Mouse (Mus musculus) forebrain, postnatal 0 days (tissue): ENCODE results near the gene Arap2. TPM values are rescaled to one million over a fixed set of nuclear protein-coding genes. Genes with fewer than 3 reads are reported as not detected.

Source experiments
- ATAC-seq: fragments of 200-750 bp; cut with Nextera tagmentation; 2 replicates; pipeline ENCODE4 v1.8.0; 2017; ENCODE audit warnings: mild to moderate bottlenecking, moderate library complexity
- DNase-seq: peaks from one replicate; pipeline ENCODE4 v3.0.0-alpha.2; 2015
- H3K27ac ChIP-seq: fragments of 300-500 bp; sonication (generic); 2 replicates; pipeline ENCODE4 v1.5.1; 2014; ENCODE audit warnings: low read depth, mild to moderate bottlenecking, antibody characterized with exemption, low read length, moderate library complexity, mixed read lengths
- H3K27me3 ChIP-seq: fragments of 300-500 bp; sonication (generic); 2 replicates; pipeline ENCODE4 v1.6.1; 2014; ENCODE audit warnings: mild to moderate bottlenecking, low read length, mixed read lengths; ENCODE audit not compliant: insufficient read depth
- H3K36me3 ChIP-seq: fragments of 300-500 bp; sonication (generic); 2 replicates; pipeline ENCODE4 v1.6.1; 2014; ENCODE audit warnings: mild to moderate bottlenecking, moderate library complexity; ENCODE audit not compliant: insufficient read depth
- H3K4me1 ChIP-seq: fragments of 300-500 bp; sonication (generic); 2 replicates; pipeline ENCODE4 v1.6.1; 2014; ENCODE audit warnings: antibody characterized with exemption; ENCODE audit not compliant: insufficient read depth
- H3K4me2 ChIP-seq: fragments of 300-500 bp; sonication (generic); 2 replicates; pipeline ENCODE4 v1.6.1; 2014; ENCODE audit warnings: low read depth, mild to moderate bottlenecking, moderate library complexity
- H3K4me3 ChIP-seq: fragments of 300-500 bp; sonication (generic); 2 replicates; pipeline ENCODE4 v1.5.1; 2014; ENCODE audit warnings: low read depth, low read length, mixed read lengths
- H3K9ac ChIP-seq: fragments of 300-500 bp; sonication (generic); 2 replicates; pipeline ENCODE4 v1.6.1; 2014; ENCODE audit warnings: mild to moderate bottlenecking
- H3K9me3 ChIP-seq: fragments of 300-500 bp; sonication (generic); 2 replicates; pipeline ENCODE4 v1.6.1; 2016; ENCODE audit warnings: low read length
- CTCF ChIP-seq: sonication (generic); IDR thresholded peaks from 2 replicates; pipeline ENCODE4 v1.5.1; 2016; ENCODE audit warnings: antibody characterized with exemption, control low read depth, low read depth
- WGBS: fragments of 180-500 bp; shearing (Covaris S2); extraction: QIAGEN DNeasy Blood & Tissue Kit; methylation state at CpG from one replicate; pipeline ENCODE4 v1.1.7; 2014; 5-methylcytosine and 5-hydroxymethylcytosine counted together
- polyA plus RNA-seq: library from polyadenylated mRNA; unstranded; fragments of >200 nt; fragmentation: Nextera tagmentation; extraction: Ambion mirVana; gene quantifications from 2 replicates; pipeline ENCODE4 v1.2.1, GENCODE M21; 2015
- total RNA-seq: library from RNA; depleted of rRNA; stranded (reverse); fragments of >200 nt; gene quantifications from 2 replicates; pipeline ENCODE4 v1.2.3, GENCODE M21; 2014

Gene Arap2
- total and polyA plus RNA-seq, 2 experiments from 2014 or later = 8.4 to 18.8 TPM

DNA sequence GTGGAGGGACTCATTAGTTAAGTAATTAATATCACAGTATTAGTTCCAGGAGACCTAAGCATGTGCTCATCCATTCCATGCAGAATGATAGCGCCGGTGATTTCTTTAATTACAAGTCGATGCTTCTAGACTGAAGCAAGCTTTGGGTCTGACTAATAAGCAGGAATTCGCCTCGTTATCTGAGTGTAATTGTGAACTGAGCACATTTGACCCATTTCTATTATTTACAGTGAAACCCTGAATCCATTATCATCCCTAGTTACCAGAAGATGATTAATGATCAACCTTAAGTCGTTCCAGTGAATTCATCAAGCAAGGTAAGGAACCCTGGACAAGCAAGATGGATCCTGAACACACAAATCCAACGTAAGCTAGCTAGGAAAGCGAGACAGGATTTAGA is 125.5 kb downstream of the Arap2 start:
- Histone ChIP-seq H3K4me2 (no peak overlapping the region), H3K9me3 (no peaks in the 10 kb centered on the region), H3K4me3 (no peak overlapping the region), H3K4me1 (no peaks in the 10 kb centered on the region), H3K36me3 (no peaks in the 10 kb centered on the region), H3K27ac (no peak overlapping the region), H3K9ac (no peak overlapping the region), H3K27me3 (no peaks in the 10 kb centered on the region)
- DNase-seq (no peak), ATAC-seq (no peak)
- 43% methylated on average over 8 of the region's 8 CpGs for WGBS
- TF ChIP-seq CTCF = no peak

DNA sequence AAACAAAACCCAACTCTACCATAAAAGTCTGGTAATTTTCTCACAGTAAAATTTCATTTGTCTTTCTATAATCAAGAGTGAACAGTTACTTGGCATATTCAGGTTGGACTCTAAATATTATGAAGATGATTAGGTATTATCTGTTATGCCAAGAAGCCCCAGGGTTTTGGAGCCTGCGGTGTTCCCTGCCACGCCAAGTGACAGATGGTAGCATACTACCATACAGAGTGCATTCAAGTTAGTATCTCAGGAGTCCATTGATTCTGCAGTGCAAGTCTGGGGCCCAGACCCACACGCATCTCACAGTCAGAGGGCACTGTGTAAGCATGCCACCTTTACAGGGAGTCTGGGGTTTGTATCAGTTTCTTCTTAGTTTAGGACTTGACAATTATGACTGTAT is 129.6 kb downstream of the Arap2 start:
- H3K36me3 ChIP-seq = no peaks in the 10 kb centered on the region
- DNase-seq (no peak), ATAC-seq (no peak)
- H3K4me2 ChIP-seq = no peak overlapping the region
- no peak overlapping the region for H3K27ac ChIP-seq
- no peak overlapping the region for H3K4me3 ChIP-seq
- no peaks in the 10 kb centered on the region for H3K9me3 ChIP-seq
- no peak for TF ChIP-seq CTCF
- H3K9ac ChIP-seq = no peak overlapping the region
- 68% methylated on average over 3 of the region's 3 CpGs for WGBS
- H3K27me3 ChIP-seq = no peaks in the 10 kb centered on the region
- no peaks in the 10 kb centered on the region for H3K4me1 ChIP-seq

DNA sequence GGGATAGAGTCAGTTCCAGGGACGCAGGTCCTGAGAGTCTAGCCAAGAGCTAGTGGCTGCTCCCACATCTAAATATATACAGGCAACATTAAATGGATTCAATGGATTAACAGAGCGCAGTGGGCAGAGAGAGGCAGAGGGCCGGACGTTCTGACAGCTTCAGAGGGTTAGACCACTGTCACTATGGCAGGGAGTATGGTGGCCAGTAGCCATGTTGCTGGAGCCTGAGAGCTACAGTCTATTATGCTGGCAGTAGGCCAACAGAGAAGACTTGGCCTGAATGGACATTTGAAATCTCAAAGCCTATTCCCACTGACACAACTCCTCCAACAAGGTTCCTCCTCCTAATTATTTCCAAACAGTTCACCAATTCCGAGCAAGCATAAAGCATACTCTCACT is 137.1 kb downstream of the Arap2 start:
- WGBS = 69% methylated on average over 5 of the region's 5 CpGs
- no peaks in the 10 kb centered on the region for H3K36me3 ChIP-seq
- ATAC-seq = no peak
- H3K4me3 ChIP-seq = no peak overlapping the region
- H3K27ac ChIP-seq = no peak overlapping the region
- H3K4me2 ChIP-seq = no peak overlapping the region
- no peak overlapping the region for H3K9ac ChIP-seq
- no peak for TF ChIP-seq CTCF
- H3K27me3 ChIP-seq = no peaks in the 10 kb centered on the region
- no peaks in the 10 kb centered on the region for H3K4me1 ChIP-seq
- no peaks in the 10 kb centered on the region for H3K9me3 ChIP-seq
- DNase-seq = no peak

DNA sequence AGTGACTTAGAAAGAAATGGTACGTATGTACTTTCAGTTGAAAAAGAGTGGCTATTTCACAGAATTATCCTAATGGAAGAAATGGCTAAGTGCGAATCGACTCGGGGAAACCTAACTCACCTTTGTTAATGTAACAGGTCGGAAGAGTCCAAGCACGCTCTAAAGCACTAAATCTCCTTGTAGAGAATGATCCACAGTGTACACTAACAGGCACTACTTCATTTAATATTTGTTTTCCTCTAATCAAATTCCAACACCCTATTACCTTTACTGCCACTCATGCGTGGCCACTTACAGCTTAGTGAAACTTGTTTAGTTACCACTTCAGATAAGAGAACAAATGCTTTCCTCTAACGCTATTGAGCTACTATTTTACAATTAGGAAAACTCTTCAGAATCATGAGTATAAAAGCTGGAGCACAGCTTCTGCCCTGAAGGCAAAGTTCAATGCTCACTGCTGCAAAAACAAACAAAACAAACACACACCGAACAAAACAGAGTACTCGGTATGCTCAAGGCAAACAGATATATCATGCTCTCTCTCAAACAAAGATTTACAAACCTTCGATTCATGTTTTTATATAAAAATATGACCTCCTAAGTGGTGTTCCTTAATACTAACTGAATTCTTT is 143.0 kb downstream of the Arap2 start:
- no peak overlapping the region for H3K27ac ChIP-seq
- 88% methylated on average over 11 of the region's 11 CpGs for WGBS
- ATAC-seq = no peak
- no peaks in the 10 kb centered on the region for H3K9me3 ChIP-seq
- TF ChIP-seq CTCF = no peak
- no peaks in the 10 kb centered on the region for H3K27me3 ChIP-seq
- no peak overlapping the region for H3K4me2 ChIP-seq
- H3K36me3 ChIP-seq = no peaks in the 10 kb centered on the region
- DNase-seq = no peak
- no peak overlapping the region for H3K9ac ChIP-seq
- no peaks in the 10 kb centered on the region for H3K4me1 ChIP-seq
- H3K4me3 ChIP-seq = no peak overlapping the region

DNA sequence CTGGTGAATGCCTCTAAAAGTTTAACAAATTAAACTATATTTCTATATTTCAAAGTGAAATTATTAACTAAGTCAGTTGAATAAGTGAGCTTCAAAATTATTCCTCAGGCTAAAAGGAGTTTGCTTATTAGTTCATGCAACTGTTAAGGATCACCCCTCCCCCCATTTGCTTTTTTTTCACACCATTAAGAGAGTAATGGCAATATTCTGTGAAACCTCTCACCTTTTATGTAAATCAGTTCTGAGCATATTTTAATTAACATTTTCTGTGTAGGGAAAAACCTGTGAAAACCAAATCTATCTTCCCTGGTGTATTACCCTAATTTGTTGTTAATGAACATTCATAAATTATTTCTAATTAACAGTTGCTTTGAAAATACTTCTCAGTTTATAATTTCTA is 147.7 kb downstream of the Arap2 start:
- Histone ChIP-seq H3K4me1 (no peaks in the 10 kb centered on the region), H3K4me2 (no peak overlapping the region), H3K4me3 (no peak overlapping the region), H3K27ac (no peak overlapping the region), H3K9ac (no peak overlapping the region), H3K27me3 (no peaks in the 10 kb centered on the region), H3K9me3 (no peaks in the 10 kb centered on the region), H3K36me3 (no peaks in the 10 kb centered on the region)
- TF ChIP-seq CTCF = no peak
- DNase-seq (no peak), ATAC-seq (no peak)

DNA sequence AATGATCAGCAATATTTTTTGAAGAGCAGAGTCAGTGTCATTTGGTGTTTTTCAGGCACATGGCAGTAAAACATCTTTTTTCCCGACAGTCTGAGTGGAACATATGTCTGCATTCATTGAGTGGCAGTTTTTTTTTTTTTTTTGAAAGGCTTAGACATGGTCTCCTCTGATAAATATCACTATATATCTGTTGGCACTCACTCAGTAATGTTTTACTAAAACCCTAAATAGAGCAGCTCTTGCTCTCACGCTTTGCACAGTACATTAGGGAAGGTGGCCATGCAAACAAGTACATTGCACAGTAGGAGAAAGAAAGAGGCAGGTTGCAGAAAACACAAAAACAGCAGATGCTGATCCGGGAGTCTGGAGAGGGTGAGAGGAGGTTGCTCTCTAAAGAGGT is 154.0 kb downstream of the Arap2 start:
- no peaks in the 10 kb centered on the region for H3K36me3 ChIP-seq
- no peaks in the 10 kb centered on the region for H3K9me3 ChIP-seq
- no peak for TF ChIP-seq CTCF
- ATAC-seq (no peak), DNase-seq (no peak)
- H3K27ac ChIP-seq = no peak overlapping the region
- no peak overlapping the region for H3K4me2 ChIP-seq
- H3K4me3 ChIP-seq = no peak overlapping the region
- no peaks in the 10 kb centered on the region for H3K27me3 ChIP-seq
- no peaks in the 10 kb centered on the region for H3K4me1 ChIP-seq
- no peak overlapping the region for H3K9ac ChIP-seq
- WGBS = 48% methylated on average over 3 of the region's 3 CpGs

DNA sequence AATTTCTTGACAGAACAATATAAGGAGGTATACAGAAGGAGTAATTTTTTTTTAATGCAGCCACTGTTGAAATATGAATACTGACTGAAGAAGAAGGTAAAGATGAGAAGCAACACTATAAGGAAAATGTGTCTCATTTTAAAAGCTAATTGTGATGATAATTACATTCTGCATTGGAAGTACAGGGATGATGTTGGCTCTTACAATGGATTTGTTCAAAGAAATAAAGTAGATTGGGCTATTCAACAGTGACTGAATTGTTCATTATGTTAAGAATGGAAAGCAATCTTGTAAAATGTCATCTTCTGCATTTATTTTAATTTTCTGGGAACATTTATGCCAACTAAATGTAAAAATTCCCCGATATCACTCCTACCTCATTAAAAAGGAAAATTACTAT is 178.6 kb downstream of the Arap2 start:
- peak; percentile 58; the same call in 1 of the 2 replicates for ATAC-seq
- Histone ChIP-seq H3K9ac (no peak overlapping the region), H3K4me3 (no peak overlapping the region), H3K36me3 (no peaks in the 10 kb centered on the region), H3K4me1 (no peaks in the 10 kb centered on the region), H3K27ac (no peak overlapping the region), H3K4me2 (no peak overlapping the region), H3K9me3 (no peaks in the 10 kb centered on the region), H3K27me3 (no peaks in the 10 kb centered on the region)
- 74% methylated on average over 1 of the region's 1 CpGs for WGBS
- DNase-seq = no peak
- no peak for TF ChIP-seq CTCF

DNA sequence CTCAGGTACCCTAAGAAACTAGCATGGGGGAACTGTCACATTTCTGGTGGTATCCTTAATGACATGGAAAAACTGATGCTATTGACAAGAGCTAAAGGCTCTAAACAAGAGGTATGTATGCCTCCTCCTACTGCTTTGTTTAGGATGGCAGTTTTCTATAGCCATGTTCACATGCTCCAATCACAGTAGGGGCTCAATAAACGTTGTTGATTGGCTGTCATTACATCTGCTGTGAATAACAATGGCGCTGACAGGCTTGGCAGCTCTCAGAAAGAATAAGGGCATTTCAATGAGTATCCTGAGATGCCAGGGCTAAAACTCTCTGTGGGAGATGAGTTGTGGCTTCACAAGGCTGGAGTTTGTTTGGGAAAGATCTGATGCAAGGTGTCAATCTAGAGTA is 183.3 kb downstream of the Arap2 start:
- no peaks in the 10 kb centered on the region for H3K9me3 ChIP-seq
- H3K4me3 ChIP-seq = no peak overlapping the region
- no peak overlapping the region for H3K9ac ChIP-seq
- ATAC-seq = no peak
- no peaks in the 10 kb centered on the region for H3K36me3 ChIP-seq
- no peaks in the 10 kb centered on the region for H3K27me3 ChIP-seq
- H3K4me2 ChIP-seq = no peak overlapping the region
- H3K4me1 ChIP-seq = no peaks in the 10 kb centered on the region
- no peak for TF ChIP-seq CTCF
- 19% methylated on average over 2 of the region's 2 CpGs for WGBS
- no peak overlapping the region for H3K27ac ChIP-seq
- DNase-seq = no peak
